Mouse (Mus musculus) lung, postnatal 10 days (tissue): ENCODE data around the gene Mllt6.
"Not testable (repeated sequence)": the region's sequence is repeated elsewhere in the genome, so short reads cannot be mapped to it uniquely, and the experiment has no call there.

Experiments
- DNase-seq: peaks from one replicate; pipeline ENCODE4 v3.0.0; 2021

Gene Mllt6

GRCm38 (mm10) chr11:97718281-97718860, 55.2 kb downstream of the Mllt6 start:
- no peak for DNase-seq

- no peak for DNase-seq
Measured at GRCm38 (mm10) chr11:97719041-97719440, 55.8 kb downstream of the Mllt6 start.

GRCm38 (mm10) chr11:97721338-97721737, 58.1 kb downstream of the Mllt6 start:
- no peak for DNase-seq

- DNase-seq = no peak
Measured at GRCm38 (mm10) chr11:97723709-97724108, 60.5 kb downstream of the Mllt6 start.

GRCm38 (mm10) chr11:97728311-97728710, 65.1 kb downstream of the Mllt6 start:
- DNase-seq = no peak

- DNase-seq = no peak
Measured at GRCm38 (mm10) chr11:97728730-97729129, 65.5 kb downstream of the Mllt6 start.

GRCm38 (mm10) chr11:97733689-97734088, 70.5 kb downstream of the Mllt6 start:
- DNase-seq = no peak

GRCm38 (mm10) chr11:97734810-97735209, 71.6 kb downstream of the Mllt6 start:
- not testable (repeated sequence) for DNase-seq
